Mouse (Mus musculus) cerebellum, adult 2 months (tissue): Measurements from ENCODE around the gene Cdkl2.

Experiments used
- CTCF ChIP-seq: fragments of 200-500 bp; IDR thresholded peaks from 2 replicates; pipeline ENCODE4 v1.5.1; 2011; ENCODE audit warnings: low read depth, mild to moderate bottlenecking, control low read depth, low read length, moderate library complexity, borderline replicate concordance; ENCODE audit not compliant: insufficient read depth
- POLR2A ChIP-seq: fragments of 200-500 bp; IDR thresholded peaks from 2 replicates; pipeline ENCODE4 v1.6.1; 2011; ENCODE audit warnings: low read length, control low read depth, borderline replicate concordance; ENCODE audit not compliant: insufficient read depth

DNA sequence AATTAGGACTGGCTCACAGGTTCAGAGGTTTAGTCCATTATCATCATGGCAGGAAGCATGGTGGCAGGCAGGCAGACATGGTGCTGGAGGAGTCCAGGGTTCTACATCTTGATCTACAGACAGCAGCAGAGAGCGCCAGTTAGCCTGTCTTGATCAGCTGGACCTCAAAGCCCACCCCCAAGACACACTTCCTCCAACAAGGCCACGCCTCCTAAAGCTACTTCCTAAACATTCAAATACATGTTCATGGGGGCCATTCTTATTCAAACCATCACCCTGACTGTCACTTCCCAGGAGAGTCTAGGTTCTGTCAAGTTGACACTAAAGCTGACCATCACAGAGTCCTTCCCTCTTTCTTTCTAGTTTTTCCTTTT, 66.3 kb downstream of the Cdkl2 start:
- no peak for TF ChIP-seq CTCF
- no peak for TF ChIP-seq POLR2A
